Mouse (Mus musculus) kidney, embryonic 15.5 days (tissue): ENCODE measurements around the gene Ccnt1. TPM values are rescaled to one million over a fixed set of nuclear protein-coding genes. Genes with fewer than 3 reads are reported as not detected.
"Not testable (repeated sequence)": the region's sequence is repeated elsewhere in the genome, so short reads cannot be mapped to it uniquely, and the experiment has no call there.

ENCODE experiments used
- ATAC-seq: fragments of 200-750 bp; cut with Nextera tagmentation; replicated peaks from 2 replicates; pipeline ENCODE4 v1.8.0; 2017; ENCODE audit warnings: moderate TSS enrichment; ENCODE audit not compliant: low FRiP score
- H3K27ac ChIP-seq: fragments of 300-500 bp; sonication (generic); 2 replicates; pipeline ENCODE4 v1.5.1; 2015; ENCODE audit warnings: mild to moderate bottlenecking, inconsistent platforms
- H3K27me3 ChIP-seq: fragments of 300-500 bp; sonication (generic); 2 replicates; pipeline ENCODE4 v1.6.1; 2015; ENCODE audit warnings: inconsistent platforms
- H3K36me3 ChIP-seq: fragments of 300-500 bp; sonication (generic); 2 replicates; pipeline ENCODE4 v1.6.1; 2015; ENCODE audit warnings: inconsistent platforms
- H3K4me1 ChIP-seq: fragments of 300-500 bp; sonication (generic); 2 replicates; pipeline ENCODE4 v1.6.1; 2015; ENCODE audit warnings: inconsistent platforms
- H3K4me2 ChIP-seq: fragments of 300-500 bp; sonication (generic); 2 replicates; pipeline ENCODE4 v1.6.1; 2015; ENCODE audit warnings: moderate library complexity, mild to moderate bottlenecking, inconsistent platforms
- H3K4me3 ChIP-seq: fragments of 300-500 bp; sonication (generic); replicated peaks from 2 replicates; pipeline ENCODE4 v1.5.1; 2015; ENCODE audit warnings: mild to moderate bottlenecking, inconsistent platforms
- H3K9ac ChIP-seq: fragments of 300-500 bp; sonication (generic); 2 replicates; pipeline ENCODE4 v1.6.1; 2015; ENCODE audit warnings: mild to moderate bottlenecking, inconsistent platforms
- H3K9me3 ChIP-seq: fragments of 300-500 bp; sonication (generic); replicated peaks from 2 replicates; pipeline ENCODE4 v1.6.1; 2016; ENCODE audit warnings: inconsistent platforms
- WGBS: fragments of 180-500 bp; shearing (Covaris S2); methylation state at CpG from one replicate; pipeline ENCODE4 v1.1.7; 2015; ENCODE audit warnings: mixed read lengths; 5-methylcytosine and 5-hydroxymethylcytosine counted together
- polyA plus RNA-seq: library from polyadenylated mRNA; unstranded; fragments of >200 nt; fragmentation: Nextera tagmentation; extraction: Ambion mirVana; gene quantifications from 2 replicates; pipeline ENCODE4 v1.2.1, GENCODE M21; 2015

Ccnt1 gene
- polyA plus RNA-seq, 1 experiment from 2014 or later = 66.4 TPM

- WGBS = 81% methylated on average over 8 of the region's 8 CpGs
- H3K4me2 ChIP-seq = no peak overlapping the region
- no peak overlapping the region for H3K27ac ChIP-seq
- peaks cover 12% of the 10 kb centered on the region for H3K36me3 ChIP-seq
- H3K4me1 ChIP-seq = peaks cover 12% of the 10 kb centered on the region
- ATAC-seq = no peak
- no peak overlapping the region for H3K9ac ChIP-seq
- no peaks in the 10 kb centered on the region for H3K27me3 ChIP-seq
- no peaks in the 10 kb centered on the region for H3K9me3 ChIP-seq
- H3K4me3 ChIP-seq = no peak overlapping the region
Observed at GRCm38 (mm10) chr15:98514146-98514545, 56.6 kb downstream of the Ccnt1 start.

GRCm38 (mm10) chr15:98513676-98514075 lies 57.0 kb downstream of the Ccnt1 start:
- not testable (repeated sequence) for H3K9me3 ChIP-seq, H3K27me3 ChIP-seq, H3K4me2 ChIP-seq, H3K4me3 ChIP-seq, ATAC-seq, H3K27ac ChIP-seq, H3K9ac ChIP-seq
- Histone ChIP-seq H3K4me1 (peaks cover 12% of the 10 kb centered on the region), H3K36me3 (peaks cover 12% of the 10 kb centered on the region)
- 68% methylated on average over 3 of the region's 3 CpGs for WGBS

- Histone ChIP-seq H3K9me3 (no peaks in the 10 kb centered on the region), H3K36me3 (peaks cover 5% of the 10 kb centered on the region), H3K9ac (no peak overlapping the region), H3K4me2 (no peak overlapping the region), H3K27me3 (no peaks in the 10 kb centered on the region), H3K4me3 (no peak overlapping the region), H3K27ac (no peak overlapping the region), H3K4me1 (peaks cover 12% of the 10 kb centered on the region)
- ATAC-seq = no peak
- 51% methylated on average over 17 of the region's 17 CpGs for WGBS
Observed at GRCm38 (mm10) chr15:98512799-98513321, 57.9 kb downstream of the Ccnt1 start.

GRCm38 (mm10) chr15:98512232-98512631 lies 58.5 kb downstream of the Ccnt1 start:
- Histone ChIP-seq H3K27ac (no peak overlapping the region), H3K9ac (no peak overlapping the region), H3K27me3 (no peaks in the 10 kb centered on the region), H3K4me1 (peaks cover 12% of the 10 kb centered on the region), H3K36me3 (no peaks in the 10 kb centered on the region), H3K4me3 (no peak overlapping the region), H3K9me3 (no peaks in the 10 kb centered on the region), H3K4me2 (no peak overlapping the region)
- ATAC-seq = no peak
- 67% methylated on average over 8 of the region's 8 CpGs for WGBS

- 68% methylated on average over 13 of the region's 13 CpGs for WGBS
Observed at GRCm38 (mm10) chr15:98511386-98511928, 59.3 kb downstream of the Ccnt1 start.

GRCm38 (mm10) chr15:98510438-98511385 lies 60.0 kb downstream of the Ccnt1 start:
- H3K4me2 ChIP-seq = peak overlapping the region; percentile 64
- H3K4me1 ChIP-seq = peaks cover 12% of the 10 kb centered on the region
- no peaks in the 10 kb centered on the region for H3K9me3 ChIP-seq
- no peaks in the 10 kb centered on the region for H3K36me3 ChIP-seq
- 29% methylated on average over 25 of the region's 25 CpGs for WGBS
- H3K27me3 ChIP-seq = no peaks in the 10 kb centered on the region
- H3K9ac ChIP-seq = no peak overlapping the region
- H3K4me3 ChIP-seq = peak overlapping the region; percentile 24; the same call in 1 of the 2 replicates
- H3K27ac ChIP-seq = no peak overlapping the region
- peak; percentile 25; the same call in 1 of the 2 replicates for ATAC-seq

More at GRCm38 (mm10) chr15:98511386-98511928, 59.3 kb downstream of the Ccnt1 start:
- Histone ChIP-seq H3K4me2 (peak overlapping the region; percentile 64), H3K4me1 (peaks cover 12% of the 10 kb centered on the region), H3K27me3 (no peaks in the 10 kb centered on the region), H3K9ac (no peak overlapping the region), H3K4me3 (no peak overlapping the region), H3K36me3 (no peaks in the 10 kb centered on the region), H3K27ac (no peak overlapping the region), H3K9me3 (no peaks in the 10 kb centered on the region)
- no peak for ATAC-seq

GRCm38 (mm10) chr15:98509387-98509786 lies 61.3 kb downstream of the Ccnt1 start:
- no peaks in the 10 kb centered on the region for H3K36me3 ChIP-seq
- no peak overlapping the region for H3K27ac ChIP-seq
- no peak overlapping the region for H3K4me2 ChIP-seq
- ATAC-seq = no peak
- H3K4me1 ChIP-seq = peaks cover 16% of the 10 kb centered on the region
- H3K9ac ChIP-seq = no peak overlapping the region
- WGBS = 57% methylated on average over 2 of the region's 2 CpGs
- no peak overlapping the region for H3K4me3 ChIP-seq
- no peaks in the 10 kb centered on the region for H3K27me3 ChIP-seq
- H3K9me3 ChIP-seq = no peaks in the 10 kb centered on the region

GRCm38 (mm10) chr15:98507321-98507720 lies 63.4 kb downstream of the Ccnt1 start:
- ATAC-seq = no peak
- H3K27ac ChIP-seq = no peak overlapping the region
- H3K9ac ChIP-seq = no peak overlapping the region
- H3K4me1 ChIP-seq = peaks cover 12% of the 10 kb centered on the region
- no peak overlapping the region for H3K4me2 ChIP-seq
- H3K4me3 ChIP-seq = no peak overlapping the region
- no peaks in the 10 kb centered on the region for H3K27me3 ChIP-seq
- 86% methylated on average over 5 of the region's 6 CpGs for WGBS
- no peaks in the 10 kb centered on the region for H3K36me3 ChIP-seq
- no peaks in the 10 kb centered on the region for H3K9me3 ChIP-seq

- H3K27ac ChIP-seq = no peak overlapping the region
- 77% methylated on average over 9 of the region's 9 CpGs for WGBS
- ATAC-seq = no peak
- no peak overlapping the region for H3K9ac ChIP-seq
- H3K4me3 ChIP-seq = no peak overlapping the region
- peaks cover 12% of the 10 kb centered on the region for H3K4me1 ChIP-seq
- no peak overlapping the region for H3K4me2 ChIP-seq
- H3K9me3 ChIP-seq = no peaks in the 10 kb centered on the region
- no peaks in the 10 kb centered on the region for H3K36me3 ChIP-seq
- H3K27me3 ChIP-seq = no peaks in the 10 kb centered on the region
Observed at GRCm38 (mm10) chr15:98506253-98506957, 64.3 kb downstream of the Ccnt1 start.

GRCm38 (mm10) chr15:98504514-98504913 lies 66.2 kb downstream of the Ccnt1 start:
- Histone ChIP-seq H3K36me3 (no peaks in the 10 kb centered on the region), H3K4me1 (peaks cover 5% of the 10 kb centered on the region), H3K27ac (no peak overlapping the region), H3K9me3 (no peaks in the 10 kb centered on the region), H3K4me3 (no peak overlapping the region), H3K9ac (no peak overlapping the region), H3K4me2 (0 out of 2 replicates have a peak overlapping the region, but pooled peaks have one; percentile 23), H3K27me3 (no peaks in the 10 kb centered on the region)
- 13% methylated on average over 18 of the region's 18 CpGs for WGBS
- ATAC-seq = no peak

- H3K4me3 ChIP-seq = no peak overlapping the region
- no peaks in the 10 kb centered on the region for H3K9me3 ChIP-seq
- ATAC-seq = no peak
- peaks cover 5% of the 10 kb centered on the region for H3K4me1 ChIP-seq
- WGBS = 80% methylated on average over 3 of the region's 3 CpGs
- no peak overlapping the region for H3K9ac ChIP-seq
- H3K36me3 ChIP-seq = no peaks in the 10 kb centered on the region
- H3K4me2 ChIP-seq = no peak overlapping the region
- no peak overlapping the region for H3K27ac ChIP-seq
- no peaks in the 10 kb centered on the region for H3K27me3 ChIP-seq
Observed at GRCm38 (mm10) chr15:98503317-98503716, 67.4 kb downstream of the Ccnt1 start.

- ATAC-seq = no peak
- no peak overlapping the region for H3K4me3 ChIP-seq
- H3K36me3 ChIP-seq = no peaks in the 10 kb centered on the region
- H3K4me2 ChIP-seq = no peak overlapping the region
- H3K27me3 ChIP-seq = no peaks in the 10 kb centered on the region
- WGBS = 83% methylated on average over 17 of the region's 17 CpGs
- H3K27ac ChIP-seq = no peak overlapping the region
- no peaks in the 10 kb centered on the region for H3K9me3 ChIP-seq
- no peaks in the 10 kb centered on the region for H3K4me1 ChIP-seq
- no peak overlapping the region for H3K9ac ChIP-seq
Observed at GRCm38 (mm10) chr15:98497631-98498030, 73.1 kb downstream of the Ccnt1 start.
